Comparison of ENCODE assay signal across 12 mouse cellular contexts in genomic region chr7:44744270-44744669, GRCm38 (mm10). TPM values are rescaled to one million over a fixed set of nuclear protein-coding genes. Genes with fewer than 3 reads are reported as not detected.
DNase-seq lines count a peak whose midpoint lies in the region; ATAC-seq lines count a peak whose summit lies in the region.
"Had no signal": no experiment of that assay in that cellular context is flagged by ENCODE, and none has a peak within 500 bp of the region (broad histone marks: within the 10 kb centered on the region; RNA-seq: fewer than 3 reads in every experiment).

No protein-coding gene starts in this region.

- WGBS in heart, embryonic 12.5 days: 51% methylated on average over 9 of the region's 9 CpGs
- WGBS in embryonic facial prominence, embryonic 10.5 days: 27% methylated on average over 9 of the region's 9 CpGs
- 38% methylated on average over 9 of the region's 9 CpGs for WGBS in hindbrain, embryonic 14.5 days
- WGBS in midbrain, embryonic 15.5 days: 23% methylated on average over 9 of the region's 9 CpGs

- DNase-seq in heart, postnatal 14 days: no peak
- no peak for DNase-seq in embryonic facial prominence, embryonic 10.5 days (ENCODE audit: low spot score)
- no peak for DNase-seq in hindbrain, embryonic 14.5 days (ENCODE audit: low spot score)
- DNase-seq in cerebellum, postnatal 10 days: no peak
- no peak for DNase-seq in cerebellum, adult 11-12 months
- DNase-seq in ovary, postnatal 14 days (ENCODE audit: low spot score): no peak

- H3K4me1 ChIP-seq in heart, embryonic 12.5 days (replicated peaks): peaks cover 15% of the 10 kb centered on the region
- H3K4me1 ChIP-seq in embryonic facial prominence, embryonic 10.5 days: peaks cover 29% of the 10 kb centered on the region
- peaks cover 13% of the 10 kb centered on the region for H3K4me1 ChIP-seq in hindbrain, embryonic 14.5 days (replicated peaks; ENCODE audit: control insufficient read depth, insufficient read depth, low read length)
- H3K4me1 ChIP-seq in midbrain, embryonic 15.5 days: peaks cover 21% of the 10 kb centered on the region

- no peaks in the 10 kb centered on the region for H3K36me3 ChIP-seq in heart, embryonic 12.5 days
- no peaks in the 10 kb centered on the region for H3K36me3 ChIP-seq in embryonic facial prominence, embryonic 10.5 days (replicated peaks)
- no peaks in the 10 kb centered on the region for H3K36me3 ChIP-seq in hindbrain, embryonic 14.5 days (replicated peaks; ENCODE audit: control insufficient read depth, insufficient read depth)
- H3K36me3 ChIP-seq in midbrain, embryonic 15.5 days (replicated peaks): no peaks in the 10 kb centered on the region

- H3K27ac ChIP-seq in heart, embryonic 12.5 days (ENCODE audit: poor library complexity, severe bottlenecking): no peak overlapping the region
- peak overlapping the region; percentile 78; the same call in 1 of the 2 replicates for H3K27ac ChIP-seq in embryonic facial prominence, embryonic 10.5 days (replicated peaks)
- H3K27ac ChIP-seq in hindbrain, embryonic 14.5 days: peak overlapping the region; percentile 67
- peak overlapping the region; percentile 78 for H3K27ac ChIP-seq in midbrain, embryonic 15.5 days

- intact Hi-C loops in heart, postnatal 14 days (cut with DNase I): loop anchor here (2.0 kb wide), 1 partner anchor 75 kb away; no protein-coding TSS in a partner anchor

- H3K4me3 ChIP-seq in heart, embryonic 12.5 days: no peak overlapping the region
- peak overlapping the region; percentile 63 for H3K4me3 ChIP-seq in embryonic facial prominence, embryonic 10.5 days
- H3K4me3 ChIP-seq in hindbrain, embryonic 14.5 days (replicated peaks; ENCODE audit: low read length): peak overlapping the region; percentile 41
- H3K4me3 ChIP-seq in midbrain, embryonic 15.5 days: peak overlapping the region; percentile 46

- H3K9me3 ChIP-seq in heart, embryonic 12.5 days (replicated peaks): no peaks in the 10 kb centered on the region
- no peaks in the 10 kb centered on the region for H3K9me3 ChIP-seq in embryonic facial prominence, embryonic 10.5 days
- no peaks in the 10 kb centered on the region for H3K9me3 ChIP-seq in hindbrain, embryonic 14.5 days (ENCODE audit: control insufficient read depth, low read length)
- H3K9me3 ChIP-seq in midbrain, embryonic 15.5 days: no peaks in the 10 kb centered on the region

- H3K4me2 ChIP-seq in heart, embryonic 12.5 days: peak overlapping the region; percentile 75; the same call in 1 of the 2 replicates
- peak overlapping the region; percentile 77 for H3K4me2 ChIP-seq in hindbrain, embryonic 14.5 days (replicated peaks)
- H3K4me2 ChIP-seq in midbrain, embryonic 15.5 days: peak overlapping the region; percentile 71

- H3K27me3 ChIP-seq in heart, embryonic 12.5 days (replicated peaks): no peaks in the 10 kb centered on the region
- no peaks in the 10 kb centered on the region for H3K27me3 ChIP-seq in embryonic facial prominence, embryonic 10.5 days (replicated peaks; ENCODE audit: low read depth, poor library complexity, severe bottlenecking)
- no peaks in the 10 kb centered on the region for H3K27me3 ChIP-seq in hindbrain, embryonic 14.5 days (ENCODE audit: control insufficient read depth, insufficient read depth, low read length)
- no peaks in the 10 kb centered on the region for H3K27me3 ChIP-seq in midbrain, embryonic 15.5 days (replicated peaks)

- ATAC-seq in heart, embryonic 12.5 days (ENCODE audit: insufficient number of reproducible peaks, low FRiP score): no peak
- ATAC-seq in hindbrain, embryonic 14.5 days (ENCODE audit: low FRiP score): no peak
- no peak for ATAC-seq in midbrain, embryonic 15.5 days (replicated peaks)
- ATAC-seq: lung, postnatal 0 days had no signal

- no peak overlapping the region for H3K9ac ChIP-seq in heart, embryonic 12.5 days
- peak overlapping the region; percentile 64 for H3K9ac ChIP-seq in hindbrain, embryonic 14.5 days
- H3K9ac ChIP-seq in midbrain, embryonic 15.5 days: peak overlapping the region; percentile 62; the same call in 1 of the 2 replicates

RNA-seq across cellular contexts. Expression of gene Vrk3, which starts 3.9 kb away (rescaled TPM):
- polyA plus RNA-seq in heart, embryonic 12.5 days (2016; fragmentation: Nextera tagmentation; extraction: Ambion mirVana): 29.4 and 32.2 TPM in 2 replicates
- 10 to 100 TPM; 25.4 to 28.1 TPM for total RNA-seq in heart, postnatal 14 days (2021)
- polyA plus RNA-seq in embryonic facial prominence, embryonic 10.5 days (2016; fragmentation: Nextera tagmentation; extraction: Ambion mirVana): 37.5 and 39.3 TPM in 2 replicates
- polyA plus RNA-seq in hindbrain, embryonic 14.5 days (2014; fragmentation: Nextera tagmentation; extraction: Ambion mirVana): 24.5 and 28.8 TPM in 2 replicates
- 28.4 and 29.7 TPM in 2 replicates for polyA plus RNA-seq in midbrain, embryonic 15.5 days (2015; fragmentation: Nextera tagmentation; extraction: Ambion mirVana)

RNA-seq across cellular contexts. Expression of gene Zfp473, which starts 6.6 kb away (rescaled TPM):
- polyA plus RNA-seq in heart, embryonic 12.5 days (2016; fragmentation: Nextera tagmentation; extraction: Ambion mirVana): 0.78 and 0.98 TPM in 2 replicates
- total RNA-seq in heart, postnatal 14 days (2021): under 1 TPM; 0.14 to 0.15 TPM
- polyA plus RNA-seq in embryonic facial prominence, embryonic 10.5 days (2016; fragmentation: Nextera tagmentation; extraction: Ambion mirVana): 3.6 and 4.2 TPM in 2 replicates
- 1.4 and 1.5 TPM in 2 replicates for polyA plus RNA-seq in hindbrain, embryonic 14.5 days (2014; fragmentation: Nextera tagmentation; extraction: Ambion mirVana)
- 1.4 and 1.5 TPM in 2 replicates for polyA plus RNA-seq in midbrain, embryonic 15.5 days (2015; fragmentation: Nextera tagmentation; extraction: Ambion mirVana)

RNA-seq across cellular contexts. Expression of gene Izumo2, which starts 35.7 kb away (rescaled TPM):
- not detected in 2 replicates for polyA plus RNA-seq in heart, embryonic 12.5 days (2016; fragmentation: Nextera tagmentation; extraction: Ambion mirVana)
- total RNA-seq in heart, postnatal 14 days (2021): not detected
- polyA plus RNA-seq in embryonic facial prominence, embryonic 10.5 days (2016; fragmentation: Nextera tagmentation; extraction: Ambion mirVana): not detected in 2 replicates
- polyA plus RNA-seq in hindbrain, embryonic 14.5 days (2014; fragmentation: Nextera tagmentation; extraction: Ambion mirVana): not detected in 2 replicates
- polyA plus RNA-seq in midbrain, embryonic 15.5 days (2015; fragmentation: Nextera tagmentation; extraction: Ambion mirVana): not detected in 2 replicates
- total RNA-seq: neutrophil, adult 5-6 weeks had no signal
- polyA plus RNA-seq: heart, embryonic 14.5 days; large intestine, adult 2 months; lung, postnatal 0 days had no signal
